Mouse (Mus musculus) cerebellum, adult 9-10 months (tissue): ENCODE results near the gene Rpl39.
A peak's percentile ranks its signal among the peaks of the same experiment; 100 is the strongest.

Source experiments
- DNase-seq: peaks from one replicate; pipeline ENCODE4 v3.0.0; 2022

Rpl39 gene

GRCm38 (mm10) chrX:37063902-37064301, 21.3 kb downstream of the Rpl39 start:
- no peak for DNase-seq

GRCm38 (mm10) chrX:37048890-37049823, 36.0 kb downstream of the Rpl39 start:
- no peak for DNase-seq

GRCm38 (mm10) chrX:37048066-37048889, 36.9 kb downstream of the Rpl39 start, which contains the start of gene Sowahd:
TSS of gene Sowahd (plus strand) at chrX:37048845.
- DNase-seq: no peak

GRCm38 (mm10) chrX:37042726-37043125, 42.5 kb downstream of the Rpl39 start:
- DNase-seq: peak; percentile 58
